Mouse (Mus musculus): ENCODE data around the gene Mknk2. TPM values are rescaled to one million over a fixed set of nuclear protein-coding genes. Genes with fewer than 3 reads are reported as not detected.

The Mknk2 gene
- total and polyA plus RNA-seq, 3 experiments: 47.4 to 184 (median 87.1) TPM

- peaks cover 9 to 30% of the 10 kb centered on the region in 2 experiments for H3K4me1 ChIP-seq (ENCODE audit: control insufficient read depth in 1 of 2, insufficient read depth in 2 of 2, low read length in 2 of 2)
- H3K9ac ChIP-seq (ENCODE audit: control insufficient read depth, low read depth, low read length, poor library complexity, severe bottlenecking): peak overlapping the region; percentile 53
- peak overlapping the region; percentile 58 to 76 for H3K4me3 ChIP-seq (ENCODE audit: control insufficient read depth in 1 of 2, insufficient read depth in 1 of 2, low read depth in 2 of 2, low read length in 2 of 2)
Observed at GRCm38 (mm10) chr10:80678601-80679377, 877 bp upstream of the Mknk2 start.

GRCm38 (mm10) chr10:80677128-80677875 lies 610 bp downstream of the Mknk2 start:
- DNase-seq (ENCODE audit: low read depth, low spot score): peak; percentile 84
- Histone ChIP-seq H3K4me1 (ENCODE audit: control insufficient read depth in 1 of 2, insufficient read depth in 2 of 2, low read length in 2 of 2) (peaks cover 9 to 31% of the 10 kb centered on the region in 2 experiments), H3K9ac (ENCODE audit: control insufficient read depth, low read depth, low read length, poor library complexity, severe bottlenecking) (peak overlapping the region; percentile 81), H3K36me3 (ENCODE audit: control insufficient read depth in 1 of 2, insufficient read depth in 2 of 2, low read length in 2 of 2) (peaks cover 0 to 25% of the 10 kb centered on the region in 2 experiments; a peak in 2 of 4 replicates), H3K27me3 (ENCODE audit: control insufficient read depth in 1 of 2, insufficient read depth in 2 of 2, low read length in 2 of 2) (no peaks in the 10 kb centered on the region), H3K9me3 (replicated peaks; ENCODE audit: insufficient read depth, low read length) (no peaks in the 10 kb centered on the region), H3K79me2 (ENCODE audit: control insufficient read depth, insufficient read depth, low read length, poor library complexity) (peaks cover 46% of the 10 kb centered on the region), H3K4me3 (ENCODE audit: control insufficient read depth in 1 of 2, insufficient read depth in 1 of 2, low read depth in 2 of 2, low read length in 2 of 2) (peak overlapping the region; percentile 67 to 68), H3K27ac (ENCODE audit: control insufficient read depth, low read depth, low read length) (peak overlapping the region; percentile 96)
- TF ChIP-seq MYB (IDR thresholded peaks at IDR 0.05; ENCODE audit: low read depth, low read length) (no peak), MAZ (IDR thresholded peaks at IDR 0.05; ENCODE audit: low read depth, low read length) (0 out of 2 replicates have a peak, but pooled peaks have one; percentile 16), EP300 (IDR thresholded peaks at IDR 0.05; ENCODE audit: low read depth in 1 of 2, low read length in 2 of 2) (peak; percentile 40 to 41; a peak in 3 of 4 replicates), BHLHE40 (IDR thresholded peaks at IDR 0.05; ENCODE audit: borderline replicate concordance, low read depth, low read length) (0 out of 2 replicates have a peak, but pooled peaks have one; percentile 8), MEF2A (IDR thresholded peaks at IDR 0.05; ENCODE audit: extremely low read depth, insufficient replicate concordance, low read depth, low read length, poor library complexity, severe bottlenecking) (no peak), POLR2A (IDR thresholded peaks at IDR 0.05; ENCODE audit: control insufficient read depth in 1 of 2, insufficient read depth in 1 of 2, low read depth in 1 of 2, low read length in 2 of 2, poor library complexity in 1 of 2) (0 out of 4 replicates have a peak, but pooled peaks of 1 of the 2 experiments have one; percentile 2), ETS1 (IDR thresholded peaks at IDR 0.05; ENCODE audit: low read depth, low read length) (peak; percentile 84; the same call in 1 of the 2 replicates), MAFK (IDR thresholded peaks at IDR 0.05; ENCODE audit: borderline replicate concordance, low read depth, low read length) (no peak), TCF12 (IDR thresholded peaks at IDR 0.05; ENCODE audit: low read depth, low read length) (peak; percentile 26; the same call in 1 of the 2 replicates), POLR2AphosphoS5 (IDR thresholded peaks at IDR 0.05; ENCODE audit: borderline replicate concordance, low read depth, low read length) (no peak), TAL1 (IDR thresholded peaks at IDR 0.05; ENCODE audit: low read length) (no peak), CHD1 (IDR thresholded peaks at IDR 0.05; ENCODE audit: low read depth, low read length) (peak; percentile 93), MYC (IDR thresholded peaks at IDR 0.05; ENCODE audit: low read depth, low read length) (peak; percentile 42; the same call in 1 of the 2 replicates), TBP (IDR thresholded peaks at IDR 0.05; ENCODE audit: low read depth, low read length) (peak; percentile 46; the same call in 1 of the 2 replicates), ZMIZ1 (IDR thresholded peaks at IDR 0.05; ENCODE audit: low read depth, low read length) (no peak), JUND (IDR thresholded peaks at IDR 0.05; ENCODE audit: low read depth, low read length) (peak; percentile 81; the same call in 1 of the 2 replicates), MXI1 (IDR thresholded peaks at IDR 0.05; ENCODE audit: low read depth, low read length) (no peak), CHD2 (IDR thresholded peaks at IDR 0.05; ENCODE audit: low read length) (peak; percentile 43; the same call in 1 of the 2 replicates), RCOR1 (IDR thresholded peaks at IDR 0.05; ENCODE audit: low read depth, low read length) (peak; percentile 34; the same call in 1 of the 2 replicates), CTCF (IDR thresholded peaks at IDR 0.05 in 2 of 3, conservative IDR thresholded peaks at IDR 0.05 in 1 of 3; ENCODE audit: control insufficient read depth in 1 of 3, insufficient read depth in 1 of 3, low read depth in 2 of 3, low read length in 3 of 3, poor library complexity in 1 of 3, severe bottlenecking in 1 of 3) (no peak)

More at GRCm38 (mm10) chr10:80678601-80679377, 877 bp upstream of the Mknk2 start:
- no peaks in the 10 kb centered on the region for H3K9me3 ChIP-seq (replicated peaks; ENCODE audit: insufficient read depth, low read length)
- peak overlapping the region; percentile 96 for H3K27ac ChIP-seq (ENCODE audit: control insufficient read depth, low read depth, low read length)
- TF ChIP-seq ETS1 (IDR thresholded peaks at IDR 0.05; ENCODE audit: low read depth, low read length): no peak; the same call in 1 of the 2 replicates
- TF ChIP-seq MYC (IDR thresholded peaks at IDR 0.05; ENCODE audit: low read depth, low read length): no peak
- no peak for TF ChIP-seq POLR2AphosphoS5 (IDR thresholded peaks at IDR 0.05; ENCODE audit: borderline replicate concordance, low read depth, low read length)
- no peak for TF ChIP-seq SMC3 (IDR thresholded peaks at IDR 0.05; ENCODE audit: low read depth, low read length)
- TF ChIP-seq TBP (IDR thresholded peaks at IDR 0.05; ENCODE audit: low read depth, low read length): 0 out of 2 replicates have a peak, but pooled peaks have one; percentile 9
- TF ChIP-seq ZC3H11A (IDR thresholded peaks at IDR 0.05; ENCODE audit: low read depth, low read length): no peak
- no peak for TF ChIP-seq MYB (IDR thresholded peaks at IDR 0.05; ENCODE audit: low read depth, low read length)
- peak; percentile 22; the same call in 1 of the 2 replicates for TF ChIP-seq MXI1 (IDR thresholded peaks at IDR 0.05; ENCODE audit: low read depth, low read length)
- TF ChIP-seq TCF12 (IDR thresholded peaks at IDR 0.05; ENCODE audit: low read depth, low read length): 0 out of 2 replicates have a peak, but pooled peaks have one; percentile 51
- TF ChIP-seq CTCF (IDR thresholded peaks at IDR 0.05 in 2 of 3, conservative IDR thresholded peaks at IDR 0.05 in 1 of 3; ENCODE audit: control insufficient read depth in 1 of 3, insufficient read depth in 1 of 3, low read depth in 2 of 3, low read length in 3 of 3, poor library complexity in 1 of 3, severe bottlenecking in 1 of 3): no peak
- no peak for TF ChIP-seq MEF2A (IDR thresholded peaks at IDR 0.05; ENCODE audit: extremely low read depth, insufficient replicate concordance, low read depth, low read length, poor library complexity, severe bottlenecking)
- peak; percentile 58; the same call in 1 of the 2 replicates for TF ChIP-seq ELF1 (IDR thresholded peaks at IDR 0.05; ENCODE audit: low read depth, low read length)
- TF ChIP-seq TAL1 (IDR thresholded peaks at IDR 0.05; ENCODE audit: low read length): no peak
- TF ChIP-seq MAX (IDR thresholded peaks at IDR 0.05; ENCODE audit: low read length): 0 out of 2 replicates have a peak, but pooled peaks have one; percentile 25
- TF ChIP-seq RCOR1 (IDR thresholded peaks at IDR 0.05; ENCODE audit: low read depth, low read length): peak; percentile 37; the same call in 1 of the 2 replicates
- peak; percentile 88 for DNase-seq (ENCODE audit: low read depth, low spot score)
- peaks cover 0 to 20% of the 10 kb centered on the region in 2 experiments; a peak in 2 of 4 replicates for H3K36me3 ChIP-seq (ENCODE audit: control insufficient read depth in 1 of 2, insufficient read depth in 2 of 2, low read length in 2 of 2)
- no peaks in the 10 kb centered on the region for H3K27me3 ChIP-seq (ENCODE audit: control insufficient read depth in 1 of 2, insufficient read depth in 2 of 2, low read length in 2 of 2)
- peaks cover 31% of the 10 kb centered on the region for H3K79me2 ChIP-seq (ENCODE audit: control insufficient read depth, insufficient read depth, low read length, poor library complexity)

All from MEL (cell line).